Mouse (Mus musculus): ENCODE results near the gene Osbpl10.

- TF ChIP-seq TAL1 (IDR thresholded peaks at IDR 0.05; ENCODE audit: low read length) (no peak), GATA1 (IDR thresholded peaks at IDR 0.05; ENCODE audit: low read length) (no peak)
These were observed 156.4 kb downstream of the Osbpl10 start for GRCm38 (mm10) chr9:115134736-115135135.

Data from erythroblast, embryonic 14.5 days (primary cell).